Mouse (Mus musculus) intestine, embryonic 15.5 days (tissue): ENCODE measurements around the gene Parp3. TPM values are rescaled to one million over a fixed set of nuclear protein-coding genes. Genes with fewer than 3 reads are reported as not detected.

Experiments
- ATAC-seq: fragments of 200-750 bp; cut with Nextera tagmentation; 2 replicates; pipeline ENCODE4 v1.8.0; 2017; ENCODE audit warnings: moderate TSS enrichment, moderate library complexity
- H3K27ac ChIP-seq: fragments of 300-500 bp; sonication (generic); 2 replicates; pipeline ENCODE4 v1.5.1; 2015; ENCODE audit warnings: mild to moderate bottlenecking, inconsistent platforms
- H3K27me3 ChIP-seq: fragments of 300-500 bp; sonication (generic); replicated peaks from 2 replicates; pipeline ENCODE4 v1.6.1; 2015; ENCODE audit warnings: inconsistent platforms
- H3K36me3 ChIP-seq: fragments of 300-500 bp; sonication (generic); 2 replicates; pipeline ENCODE4 v1.6.1; 2015; ENCODE audit warnings: inconsistent platforms
- H3K4me1 ChIP-seq: fragments of 300-500 bp; sonication (generic); replicated peaks from 2 replicates; pipeline ENCODE4 v1.6.1; 2015; ENCODE audit warnings: inconsistent platforms
- H3K4me2 ChIP-seq: fragments of 300-500 bp; sonication (generic); replicated peaks from 2 replicates; pipeline ENCODE4 v1.6.1; 2015; ENCODE audit warnings: mild to moderate bottlenecking, inconsistent platforms
- H3K4me3 ChIP-seq: fragments of 300-500 bp; sonication (generic); replicated peaks from 2 replicates; pipeline ENCODE4 v1.5.1; 2015; ENCODE audit warnings: inconsistent platforms
- H3K9ac ChIP-seq: fragments of 300-500 bp; sonication (generic); 2 replicates; pipeline ENCODE4 v1.6.1; 2015; ENCODE audit warnings: inconsistent platforms
- H3K9me3 ChIP-seq: fragments of 300-500 bp; sonication (generic); 2 replicates; pipeline ENCODE4 v1.6.1; 2016; ENCODE audit warnings: inconsistent platforms
- WGBS: fragments of 180-500 bp; shearing (Covaris S2); methylation state at CpG from one replicate; pipeline ENCODE4 v1.1.7; 2015; 5-methylcytosine and 5-hydroxymethylcytosine counted together
- polyA plus RNA-seq: library from polyadenylated mRNA; unstranded; fragments of >200 nt; fragmentation: Nextera tagmentation; extraction: Ambion mirVana; gene quantifications from 2 replicates; pipeline ENCODE4 v1.2.1, GENCODE M21; 2015

The Parp3 gene
- polyA plus RNA-seq, 1 experiment from 2014 or later: 2.5 TPM

GRCm38 (mm10) chr9:106483136-106483535 is 6.4 kb upstream of the Parp3 start:
- Histone ChIP-seq H3K27me3 (no peaks in the 10 kb centered on the region), H3K4me1 (peaks cover 5% of the 10 kb centered on the region), H3K36me3 (peaks cover 36% of the 10 kb centered on the region), H3K9ac (no peak overlapping the region), H3K9me3 (no peaks in the 10 kb centered on the region), H3K27ac (no peak overlapping the region), H3K4me2 (no peak overlapping the region), H3K4me3 (no peak overlapping the region)
- WGBS: 95% methylated on average over 10 of the region's 10 CpGs
- no peak for ATAC-seq

- H3K9ac ChIP-seq: no peak overlapping the region
- 83% methylated on average over 17 of the region's 17 CpGs for WGBS
Measured at GRCm38 (mm10) chr9:106482578-106483115, 5.9 kb upstream of the Parp3 start.

GRCm38 (mm10) chr9:106481676-106482075 is 4.9 kb upstream of the Parp3 start:
- Histone ChIP-seq H3K36me3 (peaks cover 36% of the 10 kb centered on the region), H3K27me3 (no peaks in the 10 kb centered on the region), H3K4me1 (peaks cover 9% of the 10 kb centered on the region), H3K4me2 (no peak overlapping the region), H3K4me3 (no peak overlapping the region), H3K9me3 (no peaks in the 10 kb centered on the region), H3K9ac (no peak overlapping the region), H3K27ac (no peak overlapping the region)
- WGBS: 94% methylated on average over 13 of the region's 13 CpGs
- ATAC-seq: no peak

More at GRCm38 (mm10) chr9:106482578-106483115, 5.9 kb upstream of the Parp3 start:
- ATAC-seq: no peak
- peaks cover 8% of the 10 kb centered on the region for H3K4me1 ChIP-seq
- peaks cover 36% of the 10 kb centered on the region for H3K36me3 ChIP-seq
- no peaks in the 10 kb centered on the region for H3K9me3 ChIP-seq
- H3K4me2 ChIP-seq: no peak overlapping the region
- H3K27ac ChIP-seq: no peak overlapping the region
- H3K27me3 ChIP-seq: no peaks in the 10 kb centered on the region
- H3K4me3 ChIP-seq: no peak overlapping the region

- peaks cover 15% of the 10 kb centered on the region for H3K4me1 ChIP-seq
- H3K9me3 ChIP-seq: no peaks in the 10 kb centered on the region
- H3K4me3 ChIP-seq: no peak overlapping the region
- no peak overlapping the region for H3K9ac ChIP-seq
- WGBS: 92% methylated on average over 15 of the region's 15 CpGs
- no peaks in the 10 kb centered on the region for H3K27me3 ChIP-seq
- H3K36me3 ChIP-seq: peaks cover 36% of the 10 kb centered on the region
- no peak overlapping the region for H3K27ac ChIP-seq
- no peak for ATAC-seq
- H3K4me2 ChIP-seq: no peak overlapping the region
Measured at GRCm38 (mm10) chr9:106481075-106481474, 4.3 kb upstream of the Parp3 start.

- Histone ChIP-seq H3K4me3 (no peak overlapping the region), H3K27ac (no peak overlapping the region), H3K4me2 (no peak overlapping the region), H3K9ac (no peak overlapping the region), H3K9me3 (no peaks in the 10 kb centered on the region), H3K27me3 (no peaks in the 10 kb centered on the region), H3K4me1 (peaks cover 20% of the 10 kb centered on the region), H3K36me3 (peaks cover 36% of the 10 kb centered on the region)
- ATAC-seq: no peak
- WGBS: 92% methylated on average over 7 of the region's 7 CpGs
Measured at GRCm38 (mm10) chr9:106480541-106480940, 3.8 kb upstream of the Parp3 start.

- Histone ChIP-seq H3K4me3 (peak overlapping the region; percentile 61), H3K4me2 (peak overlapping the region; percentile 80), H3K9me3 (no peaks in the 10 kb centered on the region), H3K9ac (peak overlapping the region; percentile 48), H3K36me3 (peaks cover 16% of the 10 kb centered on the region), H3K4me1 (peaks cover 37% of the 10 kb centered on the region), H3K27ac (no peak overlapping the region), H3K27me3 (no peaks in the 10 kb centered on the region)
- 76% methylated on average over 9 of the region's 9 CpGs for WGBS
- no peak for ATAC-seq
Measured at GRCm38 (mm10) chr9:106478101-106478500, 1.4 kb upstream of the Parp3 start.

GRCm38 (mm10) chr9:106477649-106478048 is 900 bp upstream of the Parp3 start:
- H3K4me2 ChIP-seq: peak overlapping the region; percentile 80
- H3K27me3 ChIP-seq: no peaks in the 10 kb centered on the region
- H3K27ac ChIP-seq: no peak overlapping the region
- no peaks in the 10 kb centered on the region for H3K9me3 ChIP-seq
- 3% methylated on average over 16 of the region's 16 CpGs for WGBS
- peaks cover 11% of the 10 kb centered on the region for H3K36me3 ChIP-seq
- H3K4me3 ChIP-seq: peak overlapping the region; percentile 61
- peak overlapping the region; percentile 48 for H3K9ac ChIP-seq
- ATAC-seq: no peak; the same call in 1 of the 2 replicates
- H3K4me1 ChIP-seq: peaks cover 38% of the 10 kb centered on the region

GRCm38 (mm10) chr9:106476002-106476923 is 486 bp downstream of the Parp3 start:
- WGBS: 21% methylated on average over 16 of the region's 16 CpGs
- H3K4me1 ChIP-seq: peaks cover 48% of the 10 kb centered on the region

GRCm38 (mm10) chr9:106475663-106476001 is 1.1 kb downstream of the Parp3 start, which contains the start of gene Rrp9:
Rrp9 (plus strand) TSS chr9:106475963.
- no peak within 1 kb of the TSS; the same call in none of the 2 replicates for H3K4me3 ChIP-seq
- 83% methylated on average over 10 of the region's 10 CpGs for WGBS
- no peaks in the 10 kb centered on the region for H3K27me3 ChIP-seq
- H3K27ac ChIP-seq: peak within 1 kb of the TSS; percentile 38; the same call in 1 of the 2 replicates
- peak within 1 kb of the TSS; percentile 42 for H3K9ac ChIP-seq
- no peak for ATAC-seq
- H3K36me3 ChIP-seq: peaks cover 1% of the 10 kb centered on the region
- H3K9me3 ChIP-seq: no peaks in the 10 kb centered on the region
- H3K4me2 ChIP-seq: peak within 1 kb of the TSS; percentile 80
- peaks cover 48% of the 10 kb centered on the region for H3K4me1 ChIP-seq

More at GRCm38 (mm10) chr9:106476002-106476923, 486 bp downstream of the Parp3 start:
- H3K4me3 ChIP-seq: no peak overlapping the region; the same call in none of the 2 replicates
- ATAC-seq: peak; percentile 52
- H3K9ac ChIP-seq: peak overlapping the region; percentile 42
- H3K9me3 ChIP-seq: no peaks in the 10 kb centered on the region
- peak overlapping the region; percentile 38; the same call in 1 of the 2 replicates for H3K27ac ChIP-seq
- peak overlapping the region; percentile 80 for H3K4me2 ChIP-seq
- H3K36me3 ChIP-seq: peaks cover 8% of the 10 kb centered on the region
- no peaks in the 10 kb centered on the region for H3K27me3 ChIP-seq

- no peak overlapping the region for H3K4me3 ChIP-seq
- peaks cover 48% of the 10 kb centered on the region for H3K4me1 ChIP-seq
- 66% methylated on average over 7 of the region's 7 CpGs for WGBS
- no peak for ATAC-seq
- H3K9me3 ChIP-seq: no peaks in the 10 kb centered on the region
- no peak overlapping the region for H3K27ac ChIP-seq
- H3K9ac ChIP-seq: no peak overlapping the region
- H3K27me3 ChIP-seq: no peaks in the 10 kb centered on the region
- H3K36me3 ChIP-seq: no peaks in the 10 kb centered on the region
- H3K4me2 ChIP-seq: no peak overlapping the region
Measured at GRCm38 (mm10) chr9:106475046-106475445, 1.7 kb downstream of the Parp3 start.

- no peak overlapping the region for H3K4me3 ChIP-seq
- peak overlapping the region; percentile 24; the same call in 1 of the 2 replicates for H3K4me2 ChIP-seq
- WGBS: 9% methylated on average over 6 of the region's 6 CpGs
- H3K36me3 ChIP-seq: no peaks in the 10 kb centered on the region
- H3K4me1 ChIP-seq: peaks cover 48% of the 10 kb centered on the region
- no peak overlapping the region for H3K9ac ChIP-seq
- no peaks in the 10 kb centered on the region for H3K9me3 ChIP-seq
- no peak overlapping the region for H3K27ac ChIP-seq
- no peak for ATAC-seq
- H3K27me3 ChIP-seq: no peaks in the 10 kb centered on the region
Measured at GRCm38 (mm10) chr9:106474456-106474855, 2.3 kb downstream of the Parp3 start.

GRCm38 (mm10) chr9:106473753-106474105 is 3.0 kb downstream of the Parp3 start:
- WGBS: 86% methylated on average over 5 of the region's 5 CpGs
- Histone ChIP-seq H3K4me3 (no peak overlapping the region), H3K27me3 (no peaks in the 10 kb centered on the region), H3K4me2 (no peak overlapping the region), H3K27ac (no peak overlapping the region), H3K9me3 (no peaks in the 10 kb centered on the region), H3K4me1 (peaks cover 48% of the 10 kb centered on the region), H3K9ac (no peak overlapping the region), H3K36me3 (no peaks in the 10 kb centered on the region)
- ATAC-seq: no peak
